Mouse (Mus musculus) ovary, postnatal 10 days (tissue): ENCODE data around the gene Sfxn5.

Experiments used
- DNase-seq: peaks from one replicate; pipeline ENCODE4 v3.0.0; 2022; ENCODE audit warnings: low spot score

The Sfxn5 gene

GRCm38 (mm10) chr6:85333000-85333669 lies at the start of gene Sfxn5:
Sfxn5 (minus strand) TSS chr6:85333422.
- DNase-seq = peak; percentile 91

- DNase-seq = no peak
These were observed 49.6 kb upstream of the Sfxn5 start for GRCm38 (mm10) chr6:85382791-85383190.

- DNase-seq = no peak
These were observed 48.4 kb upstream of the Sfxn5 start for GRCm38 (mm10) chr6:85381648-85382020.

- DNase-seq = no peak
These were observed 47.9 kb upstream of the Sfxn5 start for GRCm38 (mm10) chr6:85380901-85381647.

GRCm38 (mm10) chr6:85380201-85380900 lies 47.1 kb upstream of the Sfxn5 start:
- no peak for DNase-seq

GRCm38 (mm10) chr6:85378629-85379028 lies 45.4 kb upstream of the Sfxn5 start:
- no peak for DNase-seq

- DNase-seq = no peak
These were observed 44.7 kb upstream of the Sfxn5 start for GRCm38 (mm10) chr6:85377876-85378275.

DNA sequence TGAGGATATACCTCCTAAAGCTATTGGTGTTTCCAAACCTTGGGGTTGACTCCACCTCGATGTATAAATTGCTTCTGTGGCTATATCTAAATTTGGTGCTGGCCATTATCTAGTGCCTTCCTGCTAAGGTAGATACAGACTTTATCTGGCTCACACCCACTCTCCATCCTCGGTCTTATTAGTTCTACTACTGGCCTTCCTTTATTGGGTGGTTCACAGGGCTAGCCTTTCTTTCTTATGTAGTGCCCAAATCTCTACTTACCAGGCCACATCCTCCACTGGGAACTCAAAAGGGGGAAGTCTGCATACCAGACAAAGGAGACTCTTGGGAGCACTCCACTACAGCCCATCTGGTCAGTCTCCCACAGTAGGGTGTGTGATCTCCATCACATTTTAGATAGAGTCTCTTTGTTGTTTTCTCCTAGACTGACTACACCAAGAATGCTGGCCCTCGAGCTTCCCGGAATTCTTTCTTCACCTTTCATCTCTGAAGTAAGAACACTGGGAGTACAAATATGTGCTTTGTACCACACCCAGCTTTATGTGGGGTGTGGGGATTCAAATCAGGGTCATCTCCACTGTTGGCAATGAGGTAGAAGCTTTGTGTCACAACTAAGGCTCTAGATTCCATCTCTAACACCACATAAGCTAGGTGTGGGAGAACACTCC lies 44.0 kb upstream of the Sfxn5 start:
- DNase-seq = no peak

DNA sequence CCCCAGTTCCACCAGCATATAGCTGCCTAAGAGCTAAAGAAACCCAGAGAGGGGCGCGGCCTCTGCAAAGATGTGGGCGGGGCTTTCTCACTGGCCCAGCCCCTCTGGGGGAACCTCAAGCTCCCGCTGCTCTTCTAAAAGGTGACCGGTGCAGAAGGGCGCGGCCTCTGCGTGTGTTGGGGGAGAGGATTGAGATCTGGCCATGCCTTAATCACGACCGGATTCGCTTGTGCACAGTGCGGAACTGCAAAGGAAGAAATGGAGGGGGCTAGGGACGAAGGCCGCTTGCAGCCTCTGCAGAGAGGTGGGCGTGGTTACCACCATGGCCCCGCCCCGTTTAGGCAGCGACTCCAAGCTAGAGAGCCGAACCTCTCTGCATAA lies 41.5 kb upstream of the Sfxn5 start:
- DNase-seq = peak; percentile 90

DNA sequence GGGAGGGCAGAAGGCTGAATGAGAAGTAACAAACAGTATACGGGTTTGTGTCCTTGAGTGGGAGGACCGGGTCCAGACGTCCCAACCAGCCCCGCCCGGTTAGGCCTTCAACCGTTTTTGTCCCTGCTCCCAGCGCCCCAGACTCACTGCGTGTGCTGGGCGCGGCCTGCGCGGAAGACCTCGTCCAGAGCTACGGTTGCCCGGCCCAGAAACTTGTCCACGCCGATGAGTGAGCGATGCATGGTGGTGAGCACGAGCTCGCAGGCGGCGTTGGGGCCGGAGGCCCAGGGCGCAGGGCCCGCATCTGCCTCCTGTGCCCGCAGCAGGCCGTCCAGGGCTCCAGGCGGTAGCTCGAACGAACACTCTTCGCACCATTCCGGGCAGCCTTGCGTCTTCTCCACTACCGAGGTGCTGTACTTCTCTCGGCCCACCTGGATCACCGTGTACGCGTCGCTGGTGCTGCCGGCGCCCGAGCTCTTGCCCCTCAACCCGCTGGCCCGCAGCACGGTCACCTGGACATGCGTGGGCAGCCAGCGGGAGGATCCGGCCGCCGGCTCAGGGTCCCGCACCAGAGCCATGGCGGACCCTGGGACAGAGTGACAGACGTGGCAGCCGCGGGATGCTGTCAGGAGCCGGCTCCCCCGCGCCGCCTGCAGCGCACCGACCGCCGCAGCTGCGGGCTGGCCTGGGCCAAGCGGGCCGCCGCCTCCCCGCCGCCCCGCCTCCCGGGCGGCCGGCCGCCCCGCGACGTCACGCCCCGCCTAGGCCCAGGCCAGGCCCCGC lies 40.9 kb upstream of the Sfxn5 start, which contains the start of gene Rab11fip5:
Gene Rab11fip5, minus strand, starts transcription at position 684 of the 783 bp plus-strand sequence.
- DNase-seq = no peak

GRCm38 (mm10) chr6:85373066-85373860 lies 40.0 kb upstream of the Sfxn5 start:
- no peak for DNase-seq

GRCm38 (mm10) chr6:85372496-85372895 lies 39.3 kb upstream of the Sfxn5 start:
- DNase-seq = no peak

- DNase-seq = no peak
These were observed 38.7 kb upstream of the Sfxn5 start for GRCm38 (mm10) chr6:85371859-85372405.

- DNase-seq = no peak
These were observed 37.6 kb upstream of the Sfxn5 start for GRCm38 (mm10) chr6:85370666-85371430.

- DNase-seq = no peak
These were observed 36.8 kb upstream of the Sfxn5 start for GRCm38 (mm10) chr6:85370041-85370440.

DNA sequence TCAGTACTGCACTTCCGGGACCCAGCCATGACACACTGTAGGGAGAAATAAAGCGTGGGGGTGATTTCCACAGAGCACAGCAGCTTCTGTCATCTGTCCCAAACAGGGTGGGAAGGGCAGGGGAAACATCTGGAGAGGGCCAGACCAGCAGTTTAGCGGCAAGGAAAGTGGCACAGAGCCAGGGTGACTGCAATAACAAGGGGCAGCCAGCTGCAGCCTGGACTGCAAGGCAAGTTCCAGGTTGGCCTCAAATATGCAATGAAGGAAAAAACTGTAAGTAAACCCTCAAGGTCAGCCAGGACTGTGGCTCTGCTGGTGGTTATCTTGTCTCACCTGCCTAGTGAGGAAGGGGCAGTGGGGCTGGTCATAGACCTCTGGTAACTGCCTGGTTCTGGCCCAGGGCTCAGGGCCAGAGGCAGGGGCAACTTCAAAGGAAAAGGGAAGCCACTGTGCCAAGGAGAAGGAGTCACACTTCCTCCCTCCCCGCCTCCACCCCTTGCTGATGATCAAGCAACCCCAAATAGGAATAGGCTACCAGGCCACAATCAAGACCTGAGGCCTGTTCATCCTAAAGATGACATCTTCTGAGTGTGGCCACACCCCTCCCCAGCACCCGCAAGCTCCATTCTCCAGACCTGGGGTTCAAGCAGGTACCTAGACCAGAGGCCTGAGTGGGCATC lies 36.1 kb upstream of the Sfxn5 start:
- no peak for DNase-seq

GRCm38 (mm10) chr6:85368722-85369121 lies 35.5 kb upstream of the Sfxn5 start:
- DNase-seq = no peak

DNA sequence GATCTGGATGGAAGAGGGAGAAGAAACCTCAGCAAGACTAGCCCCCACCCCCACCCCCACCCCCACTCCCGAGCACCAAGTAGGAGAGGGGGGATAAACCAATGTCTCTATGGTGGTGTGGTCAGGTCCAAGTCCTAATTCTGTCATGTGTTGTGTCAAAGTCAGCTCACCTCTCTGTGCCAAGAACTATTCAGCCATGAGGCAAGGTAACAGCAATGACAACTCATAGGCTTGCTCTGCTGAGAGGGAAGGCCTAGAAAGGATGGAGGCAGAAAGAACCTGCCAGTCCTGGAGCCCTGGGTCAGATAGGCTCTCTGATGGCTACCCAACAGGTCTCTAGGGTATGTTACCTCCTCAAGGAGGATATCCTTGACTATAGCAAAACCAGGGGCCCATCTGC lies 34.9 kb upstream of the Sfxn5 start:
- DNase-seq = no peak

DNA sequence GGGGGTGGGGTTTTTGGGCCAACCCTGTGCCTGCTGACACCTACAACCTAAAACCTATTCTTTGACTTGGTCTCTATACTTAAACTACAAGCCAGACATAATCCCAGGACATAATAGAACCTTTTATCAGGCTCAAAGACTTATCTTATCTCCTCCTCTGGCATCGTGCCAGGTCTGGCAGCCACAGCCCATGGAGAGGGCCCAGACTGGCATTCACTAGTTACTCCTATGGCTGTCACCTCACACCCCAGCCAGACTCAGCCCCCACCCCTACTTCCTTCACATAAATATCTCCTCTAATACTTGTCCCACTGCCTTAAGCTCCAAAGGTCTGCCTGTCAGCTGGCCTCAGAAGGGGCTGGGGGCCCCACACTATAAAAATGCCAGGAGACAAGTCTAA lies 33.2 kb upstream of the Sfxn5 start:
- no peak for DNase-seq
